Mouse (Mus musculus): ENCODE data around the gene Hmgb2.
"Not testable (repeated sequence)": the region's sequence is repeated elsewhere in the genome, so short reads cannot be mapped to it uniquely, and the experiment has no call there.

Gene Hmgb2

DNA sequence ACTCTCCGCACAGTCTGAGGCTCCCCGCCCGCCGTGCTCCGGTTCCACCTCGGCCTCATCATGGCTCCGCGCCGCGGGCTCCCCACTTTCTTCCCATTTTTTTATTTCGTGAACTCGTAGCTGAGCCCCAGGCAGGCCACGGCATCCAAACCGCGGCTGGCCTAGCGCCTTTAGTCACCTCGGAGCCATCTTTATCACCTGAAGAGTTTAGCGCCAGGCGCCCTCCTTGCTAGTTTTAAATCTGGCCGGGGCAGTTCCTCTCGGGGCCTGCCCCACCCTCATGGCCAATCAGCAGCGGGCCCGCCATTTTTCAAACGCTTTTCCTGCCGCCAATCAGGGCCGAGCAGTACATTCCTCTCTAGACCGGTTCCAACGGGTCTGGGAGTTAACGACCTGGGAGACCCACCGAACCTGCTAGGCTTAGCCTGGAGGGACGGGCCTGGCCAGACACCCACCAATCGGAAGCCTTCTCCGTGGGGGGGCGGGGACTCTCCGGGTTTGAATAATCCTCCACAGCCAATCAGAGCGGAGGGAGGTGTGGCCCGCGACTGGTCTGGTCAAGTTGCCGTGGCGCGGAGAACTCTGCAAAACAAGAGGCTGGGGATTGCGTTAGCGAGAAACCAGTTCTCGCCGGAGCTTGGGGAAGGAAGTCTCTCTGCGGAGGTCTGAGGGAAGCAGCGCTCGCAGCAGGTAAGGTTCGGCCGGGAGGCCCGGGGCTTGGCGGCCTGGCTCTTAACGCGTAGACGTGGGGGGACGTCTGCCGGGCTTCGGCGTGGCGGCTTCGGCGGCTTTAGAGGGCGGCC, at the start of gene Hmgb2:
Hmgb2 (plus strand) TSS at position 592 of the 803 bp plus-strand sequence.
- ATAC-seq (ENCODE audit: insufficient number of reproducible peaks, low FRiP score, low TSS enrichment): peak; percentile 100

DNA sequence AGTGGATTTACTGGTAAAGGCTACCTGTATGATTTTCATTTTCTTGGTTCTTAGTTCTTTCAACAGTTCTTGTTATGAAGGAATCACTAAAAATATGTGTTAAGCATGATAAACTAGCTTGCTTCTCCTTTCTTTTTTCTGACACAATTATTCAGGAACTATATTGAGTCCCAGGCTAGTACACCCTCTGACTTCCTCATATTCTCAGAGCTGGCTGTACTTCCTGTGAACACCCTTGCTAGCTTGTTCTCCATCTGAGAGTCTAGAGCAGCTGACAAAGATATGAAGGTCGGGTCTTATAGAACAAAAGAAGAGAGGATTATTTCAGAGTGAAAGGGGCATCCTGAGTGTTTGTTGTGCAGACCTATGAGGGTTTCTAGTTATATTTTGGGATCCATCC, 48.9 kb upstream of the Hmgb2 start:
- no peak for ATAC-seq (ENCODE audit: insufficient number of reproducible peaks, low FRiP score, low TSS enrichment)

DNA sequence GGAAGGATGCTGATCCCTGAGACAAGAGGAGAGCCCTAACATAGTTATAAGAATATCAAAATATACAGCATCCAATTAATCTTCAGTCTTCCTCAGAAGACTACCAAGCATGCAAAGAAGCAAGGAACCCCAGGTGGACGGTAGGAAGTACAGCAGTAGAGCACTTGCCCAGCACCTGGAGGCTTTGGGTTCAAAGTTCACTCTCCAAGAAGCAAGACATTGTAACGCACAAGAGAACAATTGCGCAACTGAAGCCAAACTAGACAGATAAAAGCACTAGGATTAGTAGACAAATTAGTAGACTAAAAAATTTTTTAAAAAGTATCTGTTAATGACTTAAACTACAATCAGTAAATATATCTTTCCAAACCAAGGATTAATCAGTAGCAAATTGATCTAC, 48.0 kb upstream of the Hmgb2 start:
- no peak for ATAC-seq (ENCODE audit: insufficient number of reproducible peaks, low FRiP score, low TSS enrichment)

DNA sequence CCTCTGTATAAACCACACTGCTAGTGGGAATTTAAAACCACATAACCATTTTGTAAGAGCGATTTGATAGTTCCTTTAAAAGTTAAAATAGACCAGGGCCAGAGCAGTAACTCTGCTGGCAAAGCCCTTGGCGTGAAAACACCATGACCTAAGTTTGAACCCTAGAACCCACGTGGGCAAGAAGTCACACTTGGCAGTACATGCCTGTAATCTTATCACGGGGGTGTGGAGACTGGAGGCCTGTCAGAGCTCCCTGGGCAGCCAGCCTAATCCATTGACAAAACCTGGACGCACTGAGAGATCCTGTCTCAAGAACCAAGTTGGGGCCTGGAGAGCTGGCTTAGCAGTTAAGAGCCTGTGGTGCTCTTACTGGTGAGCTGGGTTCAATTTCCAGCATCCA, 43.1 kb upstream of the Hmgb2 start:
- ATAC-seq (ENCODE audit: insufficient number of reproducible peaks, low FRiP score, low TSS enrichment): no peak

DNA sequence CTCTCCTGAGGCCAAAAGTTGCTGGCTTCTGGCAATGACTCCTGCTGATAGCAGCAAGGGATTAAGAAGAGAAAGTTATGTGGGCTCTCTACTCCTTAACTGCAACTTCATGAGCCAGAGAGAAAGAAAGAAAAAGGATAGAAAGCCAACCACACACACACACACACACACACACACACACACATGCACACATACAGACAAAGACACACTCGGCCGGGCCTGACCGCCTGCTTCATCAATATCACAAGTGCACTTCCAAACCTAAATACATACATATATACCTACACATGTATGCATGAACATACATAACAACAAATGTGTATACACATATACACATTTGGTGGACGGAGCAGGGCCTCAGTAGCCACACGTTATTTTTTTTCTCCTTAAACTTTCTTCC, 40.8 kb upstream of the Hmgb2 start:
- ATAC-seq (ENCODE audit: insufficient number of reproducible peaks, low FRiP score, low TSS enrichment): no peak

DNA sequence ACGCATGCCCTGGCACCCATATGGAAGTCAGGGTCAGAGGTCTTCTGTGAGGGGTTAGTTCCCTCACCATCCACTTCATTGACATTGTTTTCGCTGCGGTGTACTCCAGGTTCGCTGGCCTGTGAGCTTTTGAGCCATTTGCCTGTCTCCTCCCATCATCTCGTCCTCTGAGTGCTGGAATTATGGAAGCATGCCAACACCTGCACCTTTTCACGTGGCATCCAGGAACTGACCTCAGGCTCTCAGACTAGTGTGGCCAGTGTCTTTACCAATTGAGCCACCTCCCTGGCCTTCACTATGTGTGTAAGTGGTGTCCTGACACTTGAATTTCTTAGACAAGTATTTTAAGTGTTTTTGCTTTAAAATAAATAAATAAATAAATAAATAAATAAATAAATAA, 38.0 kb upstream of the Hmgb2 start:
- ATAC-seq (ENCODE audit: insufficient number of reproducible peaks, low FRiP score, low TSS enrichment): no peak

DNA sequence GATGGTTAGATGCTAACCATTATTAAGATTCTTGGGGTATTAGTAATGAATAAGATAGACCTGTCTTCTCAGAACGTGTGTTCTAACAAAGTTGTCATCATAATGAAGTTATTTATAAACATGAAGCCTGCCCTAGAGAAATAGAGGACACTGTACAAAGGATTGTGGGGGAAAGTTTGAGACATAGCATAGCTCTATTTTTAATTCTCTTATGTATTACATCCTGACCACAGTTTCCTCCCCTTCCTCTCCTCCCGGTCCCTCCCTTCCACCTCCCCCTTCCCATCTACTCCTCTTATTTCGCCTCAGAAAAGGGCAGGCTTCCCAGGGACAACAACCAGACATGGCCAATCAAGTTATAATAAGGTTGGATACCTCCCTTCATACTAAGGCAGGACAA, 33.3 kb upstream of the Hmgb2 start:
- ATAC-seq (ENCODE audit: insufficient number of reproducible peaks, low FRiP score, low TSS enrichment): no peak

DNA sequence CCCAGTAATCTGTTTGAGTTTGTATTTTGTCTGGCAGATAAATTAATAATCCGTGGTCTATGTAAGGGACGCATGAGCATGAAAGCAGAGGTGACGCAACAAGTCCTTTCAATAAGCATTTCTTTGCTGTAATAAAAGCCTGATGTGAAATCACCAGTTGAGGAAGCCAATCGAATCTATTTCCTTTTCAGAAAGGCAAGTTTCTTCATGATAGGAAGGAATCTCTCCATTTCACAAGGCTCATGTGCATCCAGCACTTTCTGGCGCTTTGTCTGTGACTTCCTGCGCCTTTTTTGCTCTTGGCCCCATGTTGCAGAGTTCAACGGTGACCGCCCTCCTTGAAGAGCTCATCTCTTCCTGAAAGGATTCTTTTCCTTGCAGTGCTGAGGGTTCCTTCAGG, 32.0 kb upstream of the Hmgb2 start:
- ATAC-seq (ENCODE audit: insufficient number of reproducible peaks, low FRiP score, low TSS enrichment): no peak

DNA sequence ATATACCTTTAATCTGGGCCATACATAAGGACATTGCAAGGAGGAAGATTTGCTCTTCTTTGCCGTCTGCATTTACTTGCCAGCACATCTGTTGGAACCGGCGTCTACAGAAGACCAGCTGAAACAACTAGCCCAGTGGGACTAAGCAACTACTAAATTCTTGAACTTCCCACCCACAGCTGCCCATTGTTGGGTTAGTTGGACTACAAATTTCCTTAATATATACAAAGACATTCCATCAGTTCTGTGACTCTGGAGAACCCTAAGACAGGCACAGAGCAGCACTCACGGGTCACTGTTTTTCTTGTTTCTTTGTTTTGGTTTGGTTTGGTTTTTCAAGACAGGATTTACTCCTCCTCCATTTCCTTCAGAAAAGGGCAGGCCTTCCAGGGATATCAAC, 31.1 kb upstream of the Hmgb2 start:
- ATAC-seq (ENCODE audit: insufficient number of reproducible peaks, low FRiP score, low TSS enrichment): no peak

DNA sequence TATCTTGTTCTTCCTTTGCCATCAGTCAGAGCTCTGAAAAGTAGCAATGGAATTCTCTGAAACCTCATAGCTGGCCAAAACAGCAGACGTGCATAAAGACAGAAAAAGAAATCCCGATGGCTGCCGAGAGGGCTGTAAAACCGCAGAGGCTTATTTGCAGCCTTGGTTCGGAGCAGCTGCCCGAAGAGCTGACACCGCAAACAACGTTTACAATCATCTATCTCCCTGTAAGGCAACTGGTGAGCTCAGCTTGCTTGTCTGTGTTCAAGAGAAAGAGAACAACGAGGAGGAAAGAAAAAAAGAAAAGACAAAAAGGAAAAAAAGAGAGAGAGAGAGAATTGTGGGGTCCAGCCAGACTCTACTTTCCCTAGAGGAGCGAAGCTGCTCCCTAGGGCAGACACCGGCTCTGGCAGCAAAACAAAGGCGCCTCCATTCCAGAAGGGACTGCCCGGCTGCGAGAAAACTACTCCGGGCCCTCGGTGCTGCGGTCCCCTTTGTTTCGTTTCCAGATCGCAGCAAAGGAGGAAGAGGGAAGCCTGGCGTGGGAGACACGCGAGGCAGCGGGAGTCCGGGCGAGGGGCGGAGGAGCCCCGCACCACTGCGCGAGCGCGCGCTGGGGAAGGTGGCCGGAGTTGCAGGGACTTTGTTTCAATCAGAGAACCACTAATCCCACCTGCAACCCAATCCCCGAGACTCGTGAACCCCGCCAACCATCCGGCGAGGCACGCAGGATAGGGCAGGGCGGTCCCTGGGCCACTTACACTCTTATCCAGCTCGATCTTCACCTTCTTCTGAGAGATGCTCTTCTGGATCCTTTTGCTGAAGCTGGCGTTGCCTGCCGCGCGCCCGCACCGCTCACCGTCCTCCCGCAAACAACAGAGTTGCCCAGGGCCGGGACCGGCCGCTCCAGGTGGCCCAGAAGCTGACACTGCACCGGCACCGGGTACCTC, 24.9 kb upstream of the Hmgb2 start:
- ATAC-seq (ENCODE audit: insufficient number of reproducible peaks, low FRiP score, low TSS enrichment): peak; percentile 38

DNA sequence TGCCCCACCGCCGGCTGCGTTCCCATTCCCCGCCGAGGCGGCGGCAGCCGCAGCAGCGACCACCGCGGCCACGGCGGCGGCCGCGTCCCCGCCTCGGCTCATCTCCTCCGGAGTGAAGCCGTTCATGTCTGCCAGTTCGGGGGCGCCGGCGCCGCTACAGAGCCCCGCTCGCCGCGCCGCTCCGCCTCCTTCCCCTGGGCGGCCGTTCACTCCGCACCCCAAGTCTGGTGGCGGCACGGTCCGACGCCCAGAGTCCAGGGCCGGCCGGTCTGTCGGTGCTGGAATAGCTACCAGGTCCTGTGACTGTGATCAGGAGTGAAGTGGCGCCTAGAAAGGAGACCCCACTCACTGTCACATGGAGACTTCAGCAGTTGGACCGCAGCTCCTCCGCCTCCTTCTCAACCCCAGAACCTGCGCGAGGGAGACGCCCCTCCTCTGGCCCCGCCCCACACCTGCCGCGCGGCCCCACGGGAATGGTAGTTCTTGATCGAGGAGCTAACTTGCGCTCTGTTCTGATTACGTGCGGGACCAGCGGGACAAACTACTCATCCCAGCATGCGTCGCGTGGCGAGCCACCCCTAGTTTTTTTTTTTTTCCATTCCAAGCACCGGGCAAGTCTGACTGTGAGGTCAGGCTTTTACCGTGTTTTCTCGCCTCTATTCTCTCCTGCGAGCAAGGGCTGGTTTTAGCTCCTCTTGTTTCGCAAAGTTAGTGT, 24.1 kb upstream of the Hmgb2 start, which contains the start of gene Sap30:
Sap30 (minus strand) TSS at position 420 of the 715 bp plus-strand sequence.
- ATAC-seq (ENCODE audit: insufficient number of reproducible peaks, low FRiP score, low TSS enrichment): peak; percentile 97

DNA sequence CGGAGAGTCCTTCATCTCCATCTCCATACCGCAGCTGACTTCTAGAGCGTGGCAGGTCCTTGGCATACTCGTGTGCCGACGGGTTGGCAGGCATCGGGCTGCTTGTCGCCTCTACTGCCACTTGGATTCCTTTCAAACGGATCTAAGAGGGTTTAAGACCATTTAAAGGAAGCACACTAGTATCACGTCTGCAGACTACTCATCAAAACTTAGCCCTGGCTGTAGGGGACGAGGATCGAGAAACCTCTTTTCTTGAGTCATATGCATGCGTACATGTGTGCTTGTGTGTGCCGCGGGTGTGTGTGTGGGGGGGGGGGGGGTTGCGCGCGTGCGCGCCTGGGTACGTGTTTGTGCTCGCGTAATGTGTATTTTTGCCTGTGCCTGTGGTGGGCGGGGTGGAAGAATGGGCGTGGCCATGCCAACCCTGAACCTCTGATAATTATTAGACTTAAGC, 23.4 kb upstream of the Hmgb2 start:
- ATAC-seq (ENCODE audit: insufficient number of reproducible peaks, low FRiP score, low TSS enrichment): peak; percentile 23; the same call in 1 of the 2 replicates

DNA sequence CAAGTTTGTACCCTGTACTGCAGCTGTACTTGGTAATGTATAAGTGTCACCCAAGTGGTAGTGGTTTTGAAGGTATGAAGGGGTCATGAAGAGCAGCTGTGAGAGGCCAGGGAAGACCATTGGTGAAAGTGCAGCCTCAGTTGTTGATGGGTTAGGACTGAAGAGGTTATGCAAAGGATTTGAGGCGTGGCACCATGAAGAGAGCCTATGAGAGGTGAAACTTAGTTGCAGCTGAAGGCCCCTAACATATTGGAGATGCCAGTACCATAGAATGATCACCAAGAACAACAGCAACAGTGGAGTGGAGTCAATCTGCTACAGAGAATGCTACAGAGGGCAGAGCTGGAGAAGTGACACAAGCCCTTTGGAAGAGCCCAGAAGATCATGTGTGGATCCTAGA, 22.3 kb upstream of the Hmgb2 start:
- no peak for ATAC-seq (ENCODE audit: insufficient number of reproducible peaks, low FRiP score, low TSS enrichment)

DNA sequence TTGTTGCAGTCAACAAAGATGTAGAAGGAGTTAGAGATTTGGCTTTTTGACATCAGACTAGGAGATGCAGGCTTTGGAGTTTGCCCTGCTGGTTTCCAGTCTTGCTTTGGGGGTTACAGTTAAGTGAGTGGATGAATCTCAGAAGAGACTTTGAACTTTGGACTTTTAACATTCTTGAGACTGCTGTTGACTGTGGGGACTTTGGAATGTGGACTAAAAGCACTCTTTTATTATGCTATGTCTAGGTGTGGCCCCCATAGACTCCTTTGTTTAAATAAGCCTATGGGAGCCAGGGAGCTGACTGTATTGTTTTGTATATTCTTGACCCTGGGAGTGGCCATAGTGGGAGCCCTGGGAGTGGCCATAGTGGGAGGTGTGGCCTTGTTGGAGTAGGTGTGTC, 21.8 kb upstream of the Hmgb2 start:
- no peak for ATAC-seq (ENCODE audit: insufficient number of reproducible peaks, low FRiP score, low TSS enrichment)

DNA sequence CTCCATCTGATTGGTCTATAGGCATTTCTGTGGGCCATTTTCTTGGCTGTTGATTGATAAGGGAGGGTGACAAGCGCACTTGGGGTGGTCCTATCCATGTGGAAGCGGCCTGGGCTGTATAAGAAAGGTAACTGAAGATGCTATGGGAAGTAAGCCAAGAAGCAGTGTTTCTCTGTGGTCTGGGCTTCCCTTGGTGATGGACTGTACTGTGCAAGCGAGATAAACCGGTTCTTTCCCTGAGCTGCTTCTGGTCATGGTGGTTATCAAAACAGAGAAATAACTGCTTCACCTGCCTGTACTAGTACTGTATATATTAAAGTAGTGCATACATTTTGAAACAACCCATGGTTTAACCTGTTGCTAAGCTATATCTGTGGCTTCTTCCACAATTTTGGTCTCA, 19.8 kb upstream of the Hmgb2 start:
- ATAC-seq (ENCODE audit: insufficient number of reproducible peaks, low FRiP score, low TSS enrichment): no peak

DNA sequence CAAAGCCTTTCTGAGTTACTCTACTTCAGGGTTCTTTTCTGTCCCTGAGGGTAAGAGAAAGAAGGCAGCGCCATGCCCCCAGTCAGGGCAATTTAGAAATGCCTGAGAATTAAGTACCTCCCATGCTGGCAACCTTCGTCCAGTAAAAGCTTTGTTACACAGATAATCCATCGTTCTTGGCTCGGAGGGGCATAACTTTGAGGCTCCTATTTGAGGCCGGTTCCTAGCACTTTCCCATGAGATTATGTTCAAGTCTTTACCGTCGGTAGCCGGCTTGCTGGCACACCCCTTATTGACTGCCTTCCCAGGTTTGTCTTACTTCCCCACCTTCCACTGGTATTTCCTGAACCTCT, 13.2 kb upstream of the Hmgb2 start:
- peak; percentile 27; the same call in 1 of the 2 replicates for ATAC-seq (ENCODE audit: insufficient number of reproducible peaks, low FRiP score, low TSS enrichment)

DNA sequence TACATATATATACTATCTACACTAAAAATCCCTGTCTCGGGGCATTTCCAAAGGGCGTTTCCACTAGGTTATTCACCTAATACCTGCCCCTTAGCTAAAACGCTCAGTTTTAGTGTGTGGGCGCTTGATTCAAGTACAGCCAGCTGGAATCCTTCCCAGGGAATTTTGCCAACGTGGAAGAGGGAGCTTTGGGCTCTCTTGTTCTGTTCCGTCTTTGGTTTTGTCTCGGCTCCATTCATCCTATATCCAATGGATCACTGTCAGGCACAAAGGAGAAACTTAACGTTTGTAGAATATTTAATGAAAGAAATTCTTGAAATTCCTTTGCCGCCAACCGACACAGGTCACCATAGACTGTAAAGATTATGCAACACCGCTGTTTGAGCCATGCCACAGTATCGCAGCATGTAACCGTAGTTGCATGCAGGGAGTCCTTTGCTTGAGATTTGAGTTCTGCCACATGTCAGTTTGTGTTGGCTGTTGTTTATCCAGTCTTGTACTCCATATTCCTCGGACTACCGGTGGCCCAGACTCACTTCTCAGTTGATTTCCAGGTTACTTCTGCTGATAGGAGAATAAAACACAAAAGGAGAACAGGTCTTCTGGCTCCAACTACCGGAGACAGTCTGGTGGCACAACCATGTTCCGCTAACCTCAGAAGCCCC, 12.7 kb upstream of the Hmgb2 start:
- ATAC-seq (ENCODE audit: insufficient number of reproducible peaks, low FRiP score, low TSS enrichment): peak; percentile 85

DNA sequence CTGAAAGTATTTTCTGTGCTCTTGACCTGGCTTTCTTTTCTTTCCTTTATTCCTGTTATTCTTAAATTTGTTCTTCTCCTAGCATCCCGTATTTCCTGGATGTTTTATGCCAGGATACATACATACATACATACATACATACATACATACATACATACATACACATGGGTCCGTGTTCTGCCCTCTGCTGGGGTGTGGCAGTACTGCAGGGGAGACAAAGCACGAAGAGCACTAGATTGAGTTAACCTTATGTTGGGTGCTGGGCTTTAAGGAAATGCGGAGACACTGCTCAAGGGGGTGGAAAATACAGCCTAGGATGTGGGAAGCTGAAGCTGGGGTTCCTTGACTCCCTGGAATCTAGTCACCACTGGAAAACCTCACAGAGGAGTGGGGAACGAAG, 8.1 kb upstream of the Hmgb2 start:
- no peak for ATAC-seq (ENCODE audit: insufficient number of reproducible peaks, low FRiP score, low TSS enrichment)

DNA sequence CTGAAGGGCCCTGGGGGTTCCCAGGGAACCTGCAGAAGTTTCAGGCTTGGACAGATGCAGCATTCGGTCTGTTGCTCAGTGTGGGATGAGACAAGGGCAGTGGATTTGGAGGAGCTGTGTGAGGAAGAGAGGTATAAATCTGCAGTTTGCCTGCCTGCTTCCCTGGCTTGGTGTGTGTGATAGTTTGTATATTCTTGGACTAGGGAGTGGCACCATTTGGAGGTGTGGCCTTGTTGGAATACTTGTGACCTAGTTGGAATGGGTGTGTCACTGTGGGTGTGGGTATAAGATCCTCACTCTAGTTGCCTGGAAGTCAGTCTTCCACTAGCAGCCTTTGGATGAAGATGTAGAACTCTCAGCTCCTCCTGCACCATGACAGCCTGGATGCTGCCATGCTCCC, 6.2 kb upstream of the Hmgb2 start:
- not testable (repeated sequence) for ATAC-seq (ENCODE audit: insufficient number of reproducible peaks, low FRiP score, low TSS enrichment)

DNA sequence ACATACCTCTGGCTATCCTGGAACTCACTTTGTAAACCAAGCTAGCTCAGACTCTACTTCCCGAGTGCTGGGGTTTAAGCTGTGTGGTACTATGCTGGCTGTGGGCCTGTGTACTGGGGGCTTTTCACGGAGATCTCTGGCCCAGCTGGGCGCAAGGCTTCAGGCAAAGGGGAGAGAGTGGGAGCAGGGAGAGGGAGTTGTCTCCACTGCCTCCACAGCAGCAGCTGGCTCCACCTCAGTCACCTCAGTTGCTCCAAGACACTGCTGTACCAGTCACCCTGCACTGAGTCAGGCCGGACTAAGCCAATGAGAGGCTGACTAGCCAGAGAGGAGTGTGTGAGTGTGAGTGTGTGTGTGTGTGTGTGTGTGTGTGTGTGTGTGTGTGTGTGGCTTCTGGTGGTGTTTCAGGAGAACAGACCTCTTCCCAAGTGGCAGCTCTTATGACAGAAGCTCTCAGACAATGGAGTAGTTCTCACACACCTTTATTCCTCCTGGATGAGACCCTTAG, 4.1 kb upstream of the Hmgb2 start:
- ATAC-seq (ENCODE audit: insufficient number of reproducible peaks, low FRiP score, low TSS enrichment): no peak

Measured in cerebellum, adult (tissue).